Mouse (Mus musculus) layer of hippocampus, adult 2 months (tissue): ENCODE data around the gene Znhit6. TPM values are rescaled to one million over a fixed set of nuclear protein-coding genes. Genes with fewer than 3 reads are reported as not detected.

Source experiments
- DNase-seq, 2 experiments: peaks; one replicate each; pipeline ENCODE4 v3.0.0; 2022; ENCODE audit warnings: low spot score in 2 of 2
- H3K27ac ChIP-seq: fragments of 200-600 bp; 2 replicates; pipeline ENCODE4 v1.8.1; 2022
- H3K4me3 ChIP-seq: fragments of 200-600 bp; 2 replicates; pipeline ENCODE4 v1.8.1; 2022; ENCODE audit warnings: mild to moderate bottlenecking
- CTCF ChIP-seq: fragments of 200-600 bp; conservative IDR thresholded peaks from 2 replicates; pipeline ENCODE4 v1.8.1; 2022; ENCODE audit warnings: antibody characterized with exemption, mild to moderate bottlenecking, moderate library complexity
- total RNA-seq, 2 experiments: library from RNA; stranded (reverse); gene quantifications; 2 replicates each; pipeline ENCODE4 v1.2.3; 2021

Znhit6 gene
- total RNA-seq, 2 experiments from 2014 or later, result 17.1 to 20.0 TPM

DNA sequence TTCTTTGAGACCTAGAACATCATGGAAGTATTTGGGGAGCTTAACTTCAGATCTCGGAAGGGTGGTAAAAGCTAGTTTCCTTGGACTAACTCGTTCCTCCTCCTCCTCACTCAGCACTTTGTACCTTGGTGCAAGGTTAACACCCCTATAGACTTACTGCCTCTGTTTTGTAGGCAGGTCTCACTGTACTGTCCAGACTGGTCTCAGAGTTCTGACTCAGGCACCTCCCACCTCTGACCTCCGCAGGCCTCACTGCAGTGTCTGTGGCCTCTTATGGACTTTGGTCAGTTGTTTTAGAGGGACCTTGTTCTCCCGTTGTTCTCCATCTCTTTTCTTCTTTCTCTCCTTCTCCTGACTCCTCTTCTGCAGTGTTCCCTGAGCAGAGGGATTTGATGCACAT is 7.0 kb downstream of the Znhit6 start:
- no peak overlapping the region for H3K4me3 ChIP-seq
- H3K27ac ChIP-seq, result no peak overlapping the region
- DNase-seq, result no peak
- no peak for TF ChIP-seq CTCF

DNA sequence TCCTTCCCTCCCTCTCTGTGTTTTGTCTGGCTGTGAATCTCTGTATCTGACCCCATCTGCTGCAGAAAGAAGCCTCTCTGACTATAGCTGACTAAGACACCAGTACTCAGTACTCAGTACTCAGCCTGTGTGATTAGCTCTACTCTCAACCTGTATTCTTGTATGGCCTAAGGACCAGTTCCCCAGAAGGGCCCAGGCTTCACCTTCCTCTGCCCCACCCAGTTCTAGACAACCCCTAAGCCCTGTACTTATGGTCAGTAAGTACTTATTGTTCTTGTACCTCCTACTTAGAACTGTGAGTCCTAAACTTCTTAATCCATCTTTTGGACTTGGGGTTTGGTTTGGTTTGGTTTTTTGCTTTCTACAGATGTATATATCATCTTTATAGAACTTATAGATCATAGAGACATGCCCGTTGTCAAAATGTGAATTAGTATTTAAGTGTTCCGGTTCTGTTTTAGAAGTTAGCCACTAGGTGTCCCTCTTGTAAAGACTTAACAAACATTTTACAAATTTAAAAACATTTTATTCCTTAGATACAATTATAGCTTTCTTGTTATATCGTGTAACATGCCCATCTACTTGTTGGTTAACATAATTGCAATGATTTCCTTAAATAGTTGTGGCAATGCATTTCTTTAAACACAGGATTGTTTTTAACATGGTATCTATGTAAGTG is 7.7 kb downstream of the Znhit6 start:
- DNase-seq, result no peak

DNA sequence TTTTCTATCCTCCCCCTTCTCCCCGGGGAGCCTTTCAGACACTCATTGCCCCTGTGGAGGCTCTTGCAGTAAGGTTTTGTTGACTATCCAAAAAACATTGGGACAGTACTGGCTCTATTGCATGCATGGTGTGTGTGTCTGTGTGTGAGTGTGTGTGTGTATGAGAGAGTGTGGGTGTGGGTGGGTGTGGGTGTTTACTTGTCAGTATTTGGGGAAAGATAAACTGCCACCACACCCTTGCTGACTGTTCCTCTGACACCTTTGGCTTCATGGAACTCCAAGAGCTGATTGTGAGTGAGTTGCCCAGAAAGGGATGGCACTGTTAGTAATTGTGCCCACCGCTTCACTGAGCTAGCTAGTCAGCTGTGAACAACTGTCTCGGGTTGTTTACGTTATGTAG is 14.6 kb downstream of the Znhit6 start:
- no peak overlapping the region for H3K4me3 ChIP-seq
- DNase-seq, result no peak
- no peak overlapping the region for H3K27ac ChIP-seq
- no peak for TF ChIP-seq CTCF

More for the DNA sequence above, 7.7 kb downstream of the Znhit6 start:
- H3K4me3 ChIP-seq, result no peak overlapping the region
- no peak overlapping the region for H3K27ac ChIP-seq
- TF ChIP-seq CTCF, result peak; percentile 82

DNA sequence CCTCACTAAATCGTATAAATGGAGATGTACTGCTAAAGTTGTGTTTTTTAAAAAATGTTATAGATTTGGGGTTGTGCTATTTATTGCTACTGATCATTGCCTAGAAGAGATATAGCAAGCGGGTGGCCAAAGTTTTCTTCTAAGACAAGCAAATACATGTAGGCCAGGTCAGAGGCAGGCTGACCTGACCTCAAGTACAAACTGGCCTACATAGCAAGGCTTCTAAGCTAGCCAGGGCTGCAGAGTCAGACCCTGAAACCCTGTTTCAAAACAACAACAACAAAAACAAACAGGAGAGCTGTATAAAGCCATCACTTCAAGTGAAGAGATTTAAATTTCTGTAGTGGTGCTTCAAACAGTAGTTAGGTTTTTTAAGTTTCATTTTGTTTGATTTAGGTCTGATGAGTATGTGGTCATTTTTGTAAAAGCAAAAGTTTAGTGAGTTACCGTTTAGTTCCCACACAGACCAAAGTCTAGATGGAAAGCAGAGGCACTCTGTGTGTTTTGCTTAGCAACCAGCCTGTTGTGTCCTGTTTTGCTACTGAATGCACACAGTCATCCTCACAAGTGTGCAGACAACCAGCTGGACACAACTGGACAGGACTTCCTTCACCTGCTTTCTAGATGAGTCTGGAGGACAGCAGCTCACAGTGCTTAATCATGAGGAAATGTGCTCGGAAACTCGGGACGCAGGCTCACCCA is 16.0 kb downstream of the Znhit6 start:
- no peak overlapping the region for H3K27ac ChIP-seq
- TF ChIP-seq CTCF, result no peak
- no peak overlapping the region for H3K4me3 ChIP-seq
- no peak for DNase-seq

DNA sequence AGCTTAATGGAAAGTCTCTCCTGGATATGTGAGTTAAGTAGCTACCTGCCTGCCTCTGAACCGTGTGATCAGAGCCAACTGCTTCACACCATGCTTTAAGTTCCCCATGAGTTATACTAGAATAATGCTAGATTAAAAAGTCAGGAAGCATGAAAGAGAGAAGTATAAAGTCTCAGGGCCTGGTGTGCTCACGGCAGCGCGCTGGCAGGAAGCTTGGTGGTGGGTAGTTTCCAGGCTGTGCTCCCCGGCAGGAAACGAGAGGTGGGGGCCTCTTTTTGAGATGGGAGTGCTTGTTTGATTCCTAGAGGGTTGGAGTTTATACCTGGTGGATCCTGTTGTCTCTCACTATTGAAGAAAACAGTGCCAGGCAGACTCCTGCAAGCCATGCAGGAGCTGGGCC is 19.3 kb downstream of the Znhit6 start:
- no peak overlapping the region for H3K27ac ChIP-seq
- no peak for TF ChIP-seq CTCF
- DNase-seq, result no peak
- no peak overlapping the region for H3K4me3 ChIP-seq

DNA sequence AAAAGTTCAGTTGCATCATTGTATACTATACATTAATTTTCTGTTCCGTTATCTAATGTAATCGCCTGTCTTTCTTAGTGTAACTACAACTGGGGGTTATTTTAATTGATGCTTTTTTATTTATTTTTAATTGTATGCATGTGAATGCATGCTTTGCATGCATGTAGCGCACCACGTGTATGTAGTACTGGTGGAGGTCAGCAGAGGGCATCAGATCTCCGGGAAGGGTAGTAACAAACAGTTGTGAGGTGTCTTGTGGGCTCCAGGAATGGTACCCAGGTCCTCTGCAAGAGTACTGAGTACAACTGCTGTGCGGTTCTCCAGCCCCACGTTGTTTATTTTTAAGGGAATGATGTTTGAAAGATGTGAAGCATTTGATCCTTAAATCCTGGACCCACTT is 23.1 kb downstream of the Znhit6 start:
- DNase-seq, result no peak
- 0 out of 2 replicates have a peak, but pooled peaks have one; percentile 30 for TF ChIP-seq CTCF
- Histone ChIP-seq H3K27ac (no peak overlapping the region), H3K4me3 (no peak overlapping the region)

DNA sequence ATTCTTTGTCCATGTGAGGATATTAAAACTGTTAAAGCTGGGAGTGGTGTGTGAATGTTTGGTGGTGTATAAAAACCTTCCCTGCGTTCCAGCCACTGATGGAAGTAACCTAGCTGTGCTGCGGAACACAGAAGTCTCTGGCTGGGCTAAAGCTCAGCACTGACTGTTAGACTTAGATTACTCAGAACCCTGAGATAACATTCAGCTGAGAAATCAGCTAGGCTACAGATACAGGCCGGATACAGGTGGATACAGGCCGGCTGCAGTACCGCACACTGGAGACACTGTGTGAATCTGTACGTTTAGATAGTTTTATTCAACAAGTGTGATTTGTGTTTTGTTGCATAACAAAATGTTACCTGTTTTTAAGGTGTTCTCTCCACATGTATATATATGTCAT is 24.8 kb downstream of the Znhit6 start:
- no peak for DNase-seq
- TF ChIP-seq CTCF, result no peak
- no peak overlapping the region for H3K4me3 ChIP-seq

DNA sequence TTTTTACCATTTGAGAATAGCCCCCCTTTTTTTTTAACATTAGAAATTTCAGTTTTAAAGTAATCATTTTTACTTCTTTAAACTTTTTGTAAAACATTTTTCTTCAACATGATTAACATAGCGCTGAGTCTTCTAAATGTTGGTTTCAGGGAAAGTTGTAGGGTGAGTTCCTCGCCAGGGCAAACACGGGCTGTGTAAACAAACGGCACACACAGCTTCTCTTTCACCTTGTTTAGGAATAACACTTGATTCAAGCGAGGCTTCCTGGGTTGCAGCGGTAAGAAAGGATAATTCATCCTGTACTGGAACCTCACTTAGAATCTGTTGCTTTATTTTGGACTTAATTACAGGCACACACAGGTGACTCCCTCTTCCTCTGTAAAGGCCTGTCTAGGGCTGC is 25.3 kb downstream of the Znhit6 start:
- no peak for TF ChIP-seq CTCF
- Histone ChIP-seq H3K4me3 (no peak overlapping the region), H3K27ac (no peak overlapping the region)
- DNase-seq, result no peak

More for the DNA sequence above, 24.8 kb downstream of the Znhit6 start:
- H3K27ac ChIP-seq, result no peak overlapping the region

DNA sequence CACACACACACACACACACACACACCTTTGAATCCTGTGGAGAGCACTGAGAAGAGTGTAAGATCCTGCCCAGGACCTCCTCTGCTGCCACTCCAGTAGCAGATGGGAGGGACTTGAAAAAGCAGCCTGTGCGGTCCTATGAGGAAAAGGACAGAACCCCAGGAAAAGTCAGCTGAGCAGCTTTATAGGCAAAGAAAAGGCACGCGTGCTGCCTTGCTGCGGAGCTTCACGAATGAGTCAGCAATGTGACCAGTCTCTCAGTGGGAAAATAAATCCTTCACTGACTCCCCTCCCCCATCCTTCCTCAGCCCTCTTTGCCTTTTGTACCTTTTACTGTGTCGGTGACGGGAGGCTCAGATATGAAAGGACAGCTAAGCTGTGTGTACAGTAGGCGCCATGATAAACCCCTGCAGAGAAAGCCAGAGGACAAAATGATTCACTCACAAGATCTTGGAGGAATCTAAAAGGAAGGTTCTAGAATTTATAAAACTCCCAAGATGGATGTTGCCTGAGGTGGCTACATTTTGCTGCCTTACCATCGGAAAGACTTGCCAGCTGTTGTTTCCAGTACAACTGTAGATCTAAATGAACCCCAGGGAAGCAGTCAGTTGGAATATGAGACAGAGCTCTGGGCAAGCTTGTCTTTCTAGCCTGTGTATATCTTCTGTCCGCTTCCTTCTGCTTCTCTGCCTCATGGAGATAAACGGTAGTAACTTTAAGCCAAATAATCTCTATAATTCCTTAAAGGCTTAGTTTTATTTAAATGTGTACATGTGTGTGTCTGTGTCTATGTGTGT is 26.6 kb downstream of the Znhit6 start:
- no peak for DNase-seq
- H3K27ac ChIP-seq, result no peak overlapping the region
- no peak overlapping the region for H3K4me3 ChIP-seq
- TF ChIP-seq CTCF, result no peak

DNA sequence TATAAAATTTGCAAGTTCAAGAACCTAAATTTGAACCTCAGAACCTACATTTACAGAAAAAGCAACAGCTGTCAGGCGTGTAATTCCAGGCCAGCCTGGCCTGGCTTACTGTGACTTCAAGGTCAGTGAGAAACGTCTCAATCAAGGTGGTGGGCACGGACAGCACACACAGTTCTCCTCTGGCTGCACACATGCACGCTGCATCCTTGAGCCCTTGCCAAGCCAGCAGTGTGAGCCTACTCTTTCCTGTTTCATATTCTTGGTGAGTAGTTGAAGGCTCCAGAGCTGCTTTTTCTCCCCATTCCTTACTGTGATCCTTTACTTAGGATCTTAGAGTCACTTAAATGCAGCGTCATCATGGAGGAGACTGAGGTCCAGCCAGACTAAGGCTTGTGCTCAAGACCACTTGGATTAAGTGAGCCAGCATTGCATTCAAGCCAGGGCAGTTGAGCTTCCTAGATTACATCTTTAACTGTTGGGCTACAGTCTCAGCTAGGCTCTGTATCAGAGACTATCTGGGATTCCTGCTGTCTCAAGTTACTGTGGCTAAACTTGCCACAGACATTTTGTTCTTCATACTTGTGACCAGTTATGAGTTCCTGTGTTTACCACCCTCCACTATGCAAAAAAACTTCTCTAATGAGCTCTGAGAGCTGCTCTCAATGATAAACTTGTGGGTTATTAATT is 29.6 kb downstream of the Znhit6 start:
- Histone ChIP-seq H3K4me3 (no peak overlapping the region), H3K27ac (no peak overlapping the region)
- no peak for DNase-seq
- TF ChIP-seq CTCF, result no peak

DNA sequence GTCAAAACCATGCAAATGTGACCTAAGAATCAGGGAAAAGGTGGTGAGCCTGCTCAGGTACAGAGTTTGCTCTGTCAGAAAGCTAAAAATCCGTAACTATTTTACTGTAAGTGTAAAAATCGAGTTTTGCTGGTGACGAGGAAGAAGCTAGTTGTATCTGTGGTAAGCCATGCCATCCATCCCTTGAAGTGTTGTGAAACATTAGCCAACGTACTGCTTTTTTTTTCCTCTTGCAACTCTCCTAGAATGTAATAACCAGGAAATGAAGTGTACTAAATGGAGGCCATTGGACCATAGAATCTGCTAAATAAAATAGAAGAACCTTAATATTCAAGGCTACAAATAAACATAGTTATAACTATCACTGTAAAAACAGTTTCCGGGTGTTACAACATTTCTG is 32.3 kb downstream of the Znhit6 start:
- no peak for DNase-seq
- Histone ChIP-seq H3K4me3 (no peak overlapping the region), H3K27ac (no peak overlapping the region)
- TF ChIP-seq CTCF, result no peak

DNA sequence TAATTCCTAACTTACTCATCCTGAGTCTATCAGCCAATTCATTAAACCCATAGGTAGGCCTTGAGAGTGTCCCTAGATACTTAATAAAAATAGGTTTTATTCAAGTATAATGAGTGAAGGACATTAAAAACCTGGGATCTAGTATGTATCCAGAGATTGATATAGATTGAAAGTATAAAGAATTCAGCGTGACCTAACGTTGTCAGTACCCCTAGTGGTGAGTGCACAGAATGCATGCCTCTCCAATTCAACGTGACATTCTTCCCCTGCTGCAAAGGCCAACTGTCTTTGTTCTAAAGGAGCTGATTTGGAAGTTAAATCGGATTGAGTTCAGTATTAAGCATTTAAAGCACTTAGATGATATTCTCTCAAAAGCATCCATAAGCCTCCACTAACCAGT is 36.7 kb downstream of the Znhit6 start:
- no peak for DNase-seq
- Histone ChIP-seq H3K27ac (no peak overlapping the region), H3K4me3 (no peak overlapping the region)
- TF ChIP-seq CTCF, result peak; percentile 87

DNA sequence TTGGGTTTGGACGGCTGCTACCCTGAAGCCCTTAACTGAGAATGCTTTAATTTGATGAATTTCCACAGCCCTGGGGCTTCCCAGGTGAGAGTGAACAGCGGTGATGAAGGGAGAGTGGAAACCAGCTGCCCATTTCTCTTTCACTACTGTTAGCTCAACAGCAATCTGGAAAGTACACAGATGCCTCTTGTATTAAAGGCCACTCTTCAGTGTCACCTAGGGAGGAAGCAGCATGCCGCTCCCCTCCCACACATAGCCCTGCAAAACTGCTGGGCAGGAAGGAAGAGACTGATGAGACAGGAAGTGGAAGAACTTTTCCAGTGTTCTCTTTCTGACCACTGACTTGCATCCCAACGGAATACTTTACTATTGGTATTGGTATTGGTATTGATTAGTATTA is 37.2 kb downstream of the Znhit6 start:
- Histone ChIP-seq H3K27ac (no peak overlapping the region), H3K4me3 (no peak overlapping the region)
- TF ChIP-seq CTCF, result no peak
- DNase-seq, result no peak
